Mouse (Mus musculus) fibroblast of lung, adult 2 months (primary cell): Measurements from ENCODE around the gene Ubl5.
"Not testable (repeated sequence)": the region's sequence is repeated elsewhere in the genome, so short reads cannot be mapped to it uniquely, and the experiment has no call there.

ENCODE experiments used
- DNase-seq: peaks from one replicate; pipeline ENCODE4 v3.0.0-alpha.2; 2011; ENCODE audit warnings: low read depth

Gene Ubl5

DNA sequence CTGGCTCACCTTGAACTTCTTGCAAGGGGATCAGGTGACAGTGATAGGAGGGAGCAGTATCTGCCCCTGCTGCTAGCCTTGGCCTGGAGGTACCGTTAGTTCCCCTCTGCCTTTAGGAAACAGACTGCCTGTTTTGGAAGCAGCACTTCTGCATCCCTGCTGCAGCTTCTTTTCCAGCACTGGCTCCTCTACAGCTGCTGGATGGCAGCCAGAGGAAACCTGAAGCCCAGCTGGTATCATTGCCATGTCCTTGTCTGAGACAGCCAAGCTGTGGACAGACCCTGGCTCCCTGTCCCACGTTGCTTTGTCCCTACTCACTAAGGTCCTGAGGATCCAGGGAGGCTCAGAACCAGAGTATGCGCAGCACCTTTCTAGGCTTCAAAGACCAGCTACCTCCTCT lies 14.9 kb downstream of the Ubl5 start:
- DNase-seq = no peak

DNA sequence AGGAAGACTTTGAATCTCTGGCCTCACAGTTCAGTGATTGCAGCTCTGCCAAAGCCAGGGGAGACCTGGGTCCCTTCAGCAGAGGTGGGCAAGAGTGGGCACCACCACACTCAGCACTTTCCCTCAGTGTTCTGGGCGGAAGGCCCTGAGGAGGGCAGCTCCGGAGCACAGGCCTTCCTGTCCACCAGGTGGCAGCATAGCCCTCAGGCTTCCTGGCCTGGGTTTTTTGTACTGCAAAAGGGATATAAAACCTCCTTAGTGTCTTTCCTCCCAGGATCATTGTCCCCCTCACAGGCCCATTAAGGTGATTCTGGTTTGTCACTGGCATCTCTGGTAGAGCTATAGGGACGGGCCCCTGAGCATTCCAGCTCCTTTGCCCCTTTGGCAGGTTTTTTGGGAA lies 19.6 kb downstream of the Ubl5 start:
- DNase-seq = no peak

DNA sequence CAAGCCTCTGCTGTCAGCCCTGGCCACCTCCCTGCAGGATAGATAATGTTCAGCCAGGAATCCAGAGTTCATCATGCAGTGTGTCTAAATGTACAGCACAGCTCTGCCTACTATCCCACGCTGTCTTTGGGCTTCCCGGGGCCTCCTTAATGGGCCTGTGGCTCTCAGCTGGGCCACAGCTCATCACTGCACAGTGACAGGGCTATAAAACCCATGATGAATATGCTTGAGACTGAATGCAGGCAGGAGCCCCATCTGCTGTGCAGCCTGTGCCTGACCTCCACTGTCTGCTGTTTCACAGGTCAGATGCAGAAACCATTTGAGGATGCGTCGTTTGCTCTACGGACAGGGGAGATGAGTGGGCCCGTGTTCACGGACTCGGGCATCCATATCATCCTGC lies 20.2 kb downstream of the Ubl5 start:
- no peak for DNase-seq

DNA sequence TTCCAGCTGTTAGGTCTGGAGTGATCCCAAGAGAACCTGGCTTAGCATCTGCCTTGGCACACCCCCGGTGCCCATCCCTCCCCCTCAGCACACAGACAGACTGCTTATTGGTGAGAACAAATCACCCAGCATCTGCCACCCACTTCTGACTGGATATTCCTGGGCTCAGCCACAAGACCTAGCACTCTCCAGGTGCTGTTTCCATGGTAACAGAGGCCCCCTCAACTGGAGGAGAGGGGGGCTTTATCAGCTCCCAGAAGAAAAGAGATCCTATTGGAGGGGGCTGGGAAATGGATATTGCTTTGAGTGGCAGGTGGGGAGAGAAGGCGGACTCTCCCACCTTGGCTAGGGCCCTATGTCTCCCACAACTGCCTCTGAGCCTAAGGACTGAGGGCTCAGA lies 21.3 kb downstream of the Ubl5 start:
- no peak for DNase-seq

- DNase-seq = no peak
Measured at GRCm38 (mm10) chr9:20664366-20664765, 21.7 kb downstream of the Ubl5 start.

- no peak for DNase-seq
Measured at GRCm38 (mm10) chr9:20664982-20665637, 22.4 kb downstream of the Ubl5 start.

DNA sequence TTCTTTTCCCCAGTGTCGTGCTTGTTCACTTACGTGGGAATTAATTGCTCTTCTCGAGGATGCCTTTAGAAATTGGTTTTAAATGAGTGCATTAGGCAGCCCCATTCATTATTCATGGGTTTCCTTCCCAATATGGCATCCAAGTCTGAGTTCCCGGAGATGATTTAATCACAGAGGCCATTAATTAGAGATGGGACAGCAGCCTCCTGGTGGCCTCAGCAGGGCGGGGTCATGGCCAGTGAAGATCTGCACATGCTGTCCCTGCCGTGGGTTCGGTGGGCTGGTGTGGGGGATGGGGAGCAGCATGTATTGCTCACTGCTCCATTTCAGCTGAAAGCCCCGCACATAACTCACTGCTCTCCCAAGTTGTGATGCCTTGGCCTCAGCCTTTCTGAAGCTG lies 23.2 kb downstream of the Ubl5 start:
- DNase-seq = no peak

DNA sequence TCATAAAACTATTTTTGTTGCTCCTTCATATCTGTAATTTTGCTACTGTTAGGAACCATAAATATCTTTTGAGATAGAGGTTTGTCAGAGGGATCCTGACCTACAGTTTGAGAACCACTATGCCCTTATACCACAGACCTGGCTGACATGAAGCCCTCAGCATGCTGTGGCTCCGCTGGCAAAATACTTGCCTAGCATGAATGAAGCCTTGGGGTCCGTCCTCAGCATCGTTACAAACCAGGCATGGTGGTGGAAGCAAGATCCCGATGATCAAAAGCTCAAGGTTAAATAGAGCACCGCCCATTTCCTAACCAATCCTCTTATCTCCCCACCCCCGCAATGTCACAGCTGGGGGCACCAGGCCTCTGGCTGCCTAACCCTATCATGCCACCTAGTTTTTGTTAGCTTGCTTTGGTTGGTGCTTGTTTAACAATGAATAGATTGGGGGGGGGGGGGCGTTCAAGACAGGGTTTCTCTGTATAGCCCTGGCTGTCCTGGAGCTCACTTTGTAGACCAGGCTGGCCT lies 23.9 kb downstream of the Ubl5 start:
- DNase-seq = no peak

GRCm38 (mm10) chr9:20668065-20668464 lies 25.4 kb downstream of the Ubl5 start:
- DNase-seq = no peak

GRCm38 (mm10) chr9:20672047-20672446 lies 29.4 kb downstream of the Ubl5 start:
- DNase-seq = no peak

- DNase-seq = no peak
Measured at GRCm38 (mm10) chr9:20677892-20678291, 35.2 kb downstream of the Ubl5 start.

- no peak for DNase-seq
Measured at GRCm38 (mm10) chr9:20680378-20680958, 37.8 kb downstream of the Ubl5 start.

- DNase-seq = no peak
Measured at GRCm38 (mm10) chr9:20681546-20682388, 39.1 kb downstream of the Ubl5 start.

- no peak for DNase-seq
Measured at GRCm38 (mm10) chr9:20682389-20682722, 39.7 kb downstream of the Ubl5 start.

GRCm38 (mm10) chr9:20685081-20685861 lies 42.6 kb downstream of the Ubl5 start:
- DNase-seq = no peak

- DNase-seq = no peak
Measured at GRCm38 (mm10) chr9:20689403-20689802, 46.7 kb downstream of the Ubl5 start.

DNA sequence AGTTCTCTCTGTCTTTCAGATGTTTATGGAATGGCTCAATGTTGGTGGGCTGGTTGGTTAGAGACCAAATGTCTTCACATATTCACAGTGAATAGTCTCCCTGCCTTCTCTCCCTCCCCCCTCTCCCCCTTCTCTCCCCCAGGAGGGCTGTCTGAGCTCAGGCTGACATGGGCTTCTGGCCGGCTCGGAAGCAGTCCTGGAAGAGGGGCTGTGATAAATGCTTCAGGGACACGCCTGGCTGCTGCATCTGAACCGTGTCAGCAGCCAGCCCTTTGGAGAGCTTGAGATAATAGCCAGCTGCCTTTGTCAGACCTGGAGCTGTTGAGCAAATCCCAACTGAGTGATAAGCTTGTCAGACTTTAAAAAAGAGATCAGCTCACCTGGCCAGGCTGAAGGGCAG lies 47.2 kb downstream of the Ubl5 start:
- no peak for DNase-seq

- DNase-seq = not testable (repeated sequence)
Measured at GRCm38 (mm10) chr9:20690449-20690848, 47.8 kb downstream of the Ubl5 start.

DNA sequence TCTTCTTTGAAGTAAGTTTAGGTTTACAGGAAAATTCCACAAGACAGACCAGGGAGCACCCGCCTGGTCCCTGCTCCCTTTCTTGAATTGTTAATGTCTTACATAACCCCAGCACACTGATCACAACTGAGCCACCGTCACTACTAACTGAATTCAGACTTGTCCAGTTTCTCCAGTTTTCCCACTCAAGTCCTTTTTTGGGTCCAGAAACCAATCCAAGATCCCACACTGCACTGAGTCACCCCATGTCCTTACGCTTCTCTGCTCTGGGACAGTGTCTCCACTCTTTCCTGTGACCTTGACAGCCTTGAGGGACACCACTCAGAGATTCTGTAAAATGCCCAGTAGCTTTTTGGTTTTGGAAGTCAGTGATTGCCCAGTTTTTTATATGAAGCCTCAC lies 50.2 kb downstream of the Ubl5 start:
- DNase-seq = no peak

- DNase-seq = no peak
Measured at GRCm38 (mm10) chr9:20694721-20695235, 52.1 kb downstream of the Ubl5 start.

- DNase-seq = no peak
Measured at GRCm38 (mm10) chr9:20696107-20696712, 53.5 kb downstream of the Ubl5 start.
